Mouse (Mus musculus) cerebellum, adult 2 months (tissue): ENCODE data around the gene Grik1. TPM values are rescaled to one million over a fixed set of nuclear protein-coding genes. Genes with fewer than 3 reads are reported as not detected.

Experiments
- DNase-seq, 2 experiments: peaks; one replicate each; pipeline ENCODE4 v3.0.0; 2021
- H3K27ac ChIP-seq: fragments of 200-500 bp; 2 replicates; pipeline ENCODE4 v1.5.1; 2012; ENCODE audit warnings: low read length, control low read depth, inconsistent platforms; ENCODE audit not compliant: insufficient read depth
- H3K27me3 ChIP-seq: fragments of 200-500 bp; 2 replicates; pipeline ENCODE4 v1.6.1; 2012; ENCODE audit warnings: inconsistent platforms, mild to moderate bottlenecking, low read length, moderate library complexity; ENCODE audit not compliant: control insufficient read depth, insufficient read depth
- H3K4me1 ChIP-seq: fragments of 200-500 bp; 2 replicates; pipeline ENCODE4 v1.6.1; 2011; ENCODE audit warnings: low read length; ENCODE audit not compliant: control insufficient read depth, insufficient read depth
- H3K4me3 ChIP-seq: fragments of 200-500 bp; replicated peaks from 2 replicates; pipeline ENCODE3; 2011; ENCODE audit warnings: mild to moderate bottlenecking, low read depth, low read length, control low read depth; ENCODE audit not compliant: insufficient read depth
- CTCF ChIP-seq: fragments of 200-500 bp; IDR thresholded peaks from 2 replicates; pipeline ENCODE4 v1.5.1; 2011; ENCODE audit warnings: low read depth, mild to moderate bottlenecking, control low read depth, low read length, moderate library complexity, borderline replicate concordance; ENCODE audit not compliant: insufficient read depth
- POLR2A ChIP-seq: fragments of 200-500 bp; IDR thresholded peaks from 2 replicates; pipeline ENCODE4 v1.6.1; 2011; ENCODE audit warnings: low read length, control low read depth, borderline replicate concordance; ENCODE audit not compliant: insufficient read depth
- WGBS: fragments of 180-500 bp; shearing (Covaris S2); methylation state at CpG from one replicate; pipeline ENCODE4 v1.1.7; 2018; 5-methylcytosine and 5-hydroxymethylcytosine counted together
- polyA plus RNA-seq: library from polyadenylated mRNA; depleted of rRNA; stranded (reverse); fragments of >200 nt; gene quantifications from 2 replicates; pipeline ENCODE4 v1.2.3, GENCODE M21; 2012

The Grik1 gene
- polyA plus RNA-seq, 1 experiment = 16.8 TPM

DNA sequence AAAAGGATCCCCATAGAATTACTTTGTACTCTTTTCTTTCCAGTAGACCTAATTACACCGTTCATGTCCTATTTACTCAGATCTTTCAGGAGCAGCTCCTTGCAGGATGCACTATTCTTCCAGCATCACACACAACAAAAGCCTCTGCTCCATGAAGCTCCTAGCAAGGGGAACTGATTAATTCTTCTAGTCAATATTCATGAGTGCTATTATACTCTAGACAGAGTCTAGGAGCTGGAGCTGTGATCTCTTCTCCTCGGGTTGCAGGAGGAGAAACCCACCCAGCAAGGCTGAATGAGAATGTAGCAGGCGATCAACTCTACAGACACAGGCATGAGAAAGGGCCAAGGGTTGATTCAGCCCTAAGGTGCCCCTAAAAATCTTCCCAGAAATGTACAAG, 40.2 kb downstream of the Grik1 start:
- DNase-seq = no peak

DNA sequence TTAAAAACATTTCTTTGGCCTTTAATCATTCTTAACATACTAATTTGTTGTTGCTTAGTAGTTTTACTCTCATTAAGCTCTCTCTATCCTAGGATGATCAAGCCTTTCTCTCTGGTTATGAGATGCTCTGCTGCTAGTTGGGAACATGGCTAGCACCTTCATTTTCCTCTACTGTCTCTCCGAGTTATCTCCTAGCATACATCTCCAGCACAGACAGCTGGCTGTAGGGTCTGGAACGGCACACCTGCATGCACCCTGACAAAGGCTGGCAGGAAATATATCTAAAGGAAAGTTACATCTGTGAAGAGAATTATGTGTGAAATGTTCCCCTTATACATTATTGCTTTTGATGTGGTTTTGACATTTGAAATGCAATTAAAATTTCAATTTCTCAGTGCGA, 42.5 kb downstream of the Grik1 start:
- Histone ChIP-seq H3K27me3 (no peaks in the 10 kb centered on the region; the same call in 1 of the 2 replicates), H3K27ac (no peak overlapping the region), H3K4me1 (no peaks in the 10 kb centered on the region), H3K4me3 (no peak overlapping the region)
- no peak for DNase-seq
- TF ChIP-seq CTCF (no peak), POLR2A (no peak)
- WGBS = 90% methylated on average over 3 of the region's 3 CpGs

More for the DNA sequence above, 40.2 kb downstream of the Grik1 start:
- Histone ChIP-seq H3K4me3 (no peak overlapping the region), H3K27ac (no peak overlapping the region), H3K4me1 (no peaks in the 10 kb centered on the region), H3K27me3 (no peaks in the 10 kb centered on the region; the same call in 1 of the 2 replicates)
- WGBS = 36% methylated on average over 3 of the region's 3 CpGs
- TF ChIP-seq POLR2A (no peak), CTCF (no peak)

DNA sequence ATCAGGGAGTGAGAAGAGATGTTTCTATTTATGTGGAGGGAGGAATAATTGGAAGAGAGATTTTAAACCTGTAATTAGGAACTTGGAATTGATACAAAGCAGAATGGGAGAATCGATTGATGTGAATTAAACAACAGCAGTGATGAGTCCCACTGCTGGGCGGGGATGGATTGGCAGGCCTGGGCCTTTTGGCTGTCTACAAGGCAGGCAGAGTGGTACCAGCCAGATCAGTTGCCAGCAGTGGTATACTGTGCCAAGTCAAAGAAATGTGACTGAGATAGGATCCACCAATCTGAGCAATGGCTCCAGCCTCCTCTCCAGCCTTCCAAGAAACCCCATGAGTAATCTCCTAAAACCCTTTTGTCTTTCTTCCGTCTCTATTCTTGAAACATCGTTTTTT, 45.4 kb downstream of the Grik1 start:
- DNase-seq = no peak
- 17% methylated on average over 4 of the region's 4 CpGs for WGBS
- Histone ChIP-seq H3K4me1 (no peaks in the 10 kb centered on the region), H3K4me3 (no peak overlapping the region), H3K27ac (no peak overlapping the region), H3K27me3 (no peaks in the 10 kb centered on the region; the same call in 1 of the 2 replicates)
- TF ChIP-seq CTCF = no peak
- TF ChIP-seq POLR2A = no peak

DNA sequence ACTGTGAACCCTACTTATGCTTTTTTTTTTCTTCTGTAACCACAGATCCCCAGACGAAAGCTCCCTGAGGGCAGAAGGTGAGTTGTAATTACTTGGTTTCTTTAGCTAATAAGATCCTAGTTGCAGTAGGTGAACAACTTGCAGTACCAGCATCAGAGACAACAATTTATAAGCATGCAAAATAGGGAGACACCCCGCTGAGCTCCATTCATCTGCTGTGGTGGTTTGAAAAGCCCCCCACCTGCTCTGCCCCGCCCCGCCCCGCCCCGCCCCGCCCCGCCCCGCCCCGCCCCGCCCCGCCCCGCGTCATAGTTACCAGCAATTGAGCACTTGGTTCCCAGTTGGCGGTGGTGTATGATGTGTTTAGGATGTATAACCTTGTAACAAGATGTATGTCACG, 64.4 kb downstream of the Grik1 start:
- Histone ChIP-seq H3K27ac (no peak overlapping the region), H3K4me3 (no peak overlapping the region), H3K27me3 (no peaks in the 10 kb centered on the region), H3K4me1 (no peaks in the 10 kb centered on the region)
- DNase-seq = no peak
- TF ChIP-seq CTCF (no peak), POLR2A (no peak)
- 49% methylated on average over 16 of the region's 16 CpGs for WGBS

DNA sequence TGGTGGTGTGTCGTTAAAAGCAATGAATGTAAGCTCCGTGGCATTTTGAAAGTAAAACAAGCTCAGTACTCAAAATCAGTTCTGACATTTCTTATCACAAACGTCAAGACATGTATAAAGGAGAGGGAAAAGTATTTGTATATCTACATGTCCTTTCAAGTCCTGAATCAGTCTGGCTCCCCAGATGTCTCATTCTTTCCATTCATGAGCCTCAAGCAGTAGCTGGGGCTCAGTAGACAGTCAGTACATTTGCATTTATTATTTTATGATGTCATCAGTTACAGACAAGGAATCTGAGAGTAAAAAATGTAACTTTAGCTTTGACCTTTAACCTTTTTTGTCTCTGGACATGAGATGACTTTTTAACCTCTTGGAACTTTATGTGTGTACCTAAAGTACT, 68.1 kb downstream of the Grik1 start:
- no peaks in the 10 kb centered on the region for H3K4me1 ChIP-seq
- no peaks in the 10 kb centered on the region for H3K27me3 ChIP-seq
- TF ChIP-seq CTCF = no peak
- TF ChIP-seq POLR2A = no peak
- no peak for DNase-seq
- no peak overlapping the region for H3K4me3 ChIP-seq
- H3K27ac ChIP-seq = no peak overlapping the region
- WGBS = 73% methylated on average over 3 of the region's 3 CpGs

DNA sequence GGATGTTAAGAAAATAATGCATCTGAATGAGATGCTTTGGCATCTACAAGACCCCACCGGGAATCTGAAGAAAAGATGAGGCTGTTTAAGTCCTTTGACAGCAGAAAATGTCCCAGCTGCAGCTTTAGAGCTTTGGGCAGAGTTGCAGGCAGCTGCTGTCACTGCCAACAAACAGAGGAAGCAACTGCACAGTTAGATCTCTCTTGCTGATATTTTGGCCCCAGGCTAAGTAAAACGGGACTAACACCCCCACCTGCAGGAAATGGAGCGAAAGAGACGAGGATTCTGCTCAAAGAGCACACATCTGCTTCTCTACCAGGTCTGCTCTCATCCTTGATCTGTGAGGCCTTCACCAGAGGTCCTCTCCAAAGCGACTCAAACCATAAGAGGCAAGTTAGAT, 77.5 kb downstream of the Grik1 start:
- WGBS = 50% methylated on average over 5 of the region's 5 CpGs
- H3K27ac ChIP-seq = no peak overlapping the region
- no peak for DNase-seq
- H3K4me1 ChIP-seq = no peaks in the 10 kb centered on the region
- TF ChIP-seq CTCF (no peak), POLR2A (no peak)
- H3K27me3 ChIP-seq = no peaks in the 10 kb centered on the region
- no peak overlapping the region for H3K4me3 ChIP-seq

DNA sequence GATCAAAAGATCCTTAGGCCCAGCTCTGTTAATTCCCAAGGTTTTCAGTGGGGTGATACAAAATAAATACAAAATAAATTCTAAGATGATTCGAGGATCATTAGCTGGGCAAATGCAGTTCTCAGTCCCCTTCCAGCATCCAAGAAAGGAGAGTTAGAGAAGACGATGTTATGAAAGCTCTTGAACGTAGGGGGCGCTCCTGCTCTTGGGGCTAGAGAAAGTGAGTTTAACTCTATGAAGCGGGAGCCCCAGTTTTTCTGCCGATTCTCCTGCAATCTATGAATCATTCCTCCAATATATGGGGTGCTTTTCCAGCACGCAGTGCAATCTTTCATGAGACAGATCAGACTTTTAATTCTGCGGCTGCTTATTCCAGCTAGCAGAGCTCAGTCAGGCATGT, 78.2 kb downstream of the Grik1 start:
- Histone ChIP-seq H3K4me3 (no peak overlapping the region), H3K4me1 (no peaks in the 10 kb centered on the region), H3K27ac (no peak overlapping the region), H3K27me3 (no peaks in the 10 kb centered on the region)
- WGBS = 67% methylated on average over 8 of the region's 8 CpGs
- no peak for DNase-seq
- TF ChIP-seq POLR2A (no peak), CTCF (no peak)

DNA sequence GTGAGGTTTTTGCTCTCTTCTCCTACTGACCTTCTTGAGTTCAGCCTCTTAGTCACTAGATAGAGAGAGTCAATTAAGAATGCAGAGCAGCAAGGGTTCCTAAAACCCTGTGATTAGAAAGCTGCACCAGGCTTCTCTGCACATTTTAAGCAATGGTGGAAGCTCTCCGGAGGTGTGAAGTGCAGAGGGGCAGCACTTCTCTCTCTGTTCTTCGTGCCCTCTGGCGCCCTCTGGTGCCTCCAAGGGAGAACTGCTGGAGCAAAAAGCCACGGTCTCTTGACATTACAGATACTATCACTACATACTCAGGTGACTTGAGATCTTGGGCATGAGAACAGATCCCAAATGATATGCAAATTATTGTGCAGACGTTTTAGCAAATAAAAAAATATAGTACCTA, 85.7 kb downstream of the Grik1 start:
- no peaks in the 10 kb centered on the region for H3K27me3 ChIP-seq
- H3K27ac ChIP-seq = no peak overlapping the region
- peak; percentile 82 for TF ChIP-seq CTCF
- TF ChIP-seq POLR2A = no peak
- no peaks in the 10 kb centered on the region for H3K4me1 ChIP-seq
- DNase-seq = peak; percentile 33 to 47
- H3K4me3 ChIP-seq = no peak overlapping the region
- 4% methylated on average over 5 of the region's 5 CpGs for WGBS

DNA sequence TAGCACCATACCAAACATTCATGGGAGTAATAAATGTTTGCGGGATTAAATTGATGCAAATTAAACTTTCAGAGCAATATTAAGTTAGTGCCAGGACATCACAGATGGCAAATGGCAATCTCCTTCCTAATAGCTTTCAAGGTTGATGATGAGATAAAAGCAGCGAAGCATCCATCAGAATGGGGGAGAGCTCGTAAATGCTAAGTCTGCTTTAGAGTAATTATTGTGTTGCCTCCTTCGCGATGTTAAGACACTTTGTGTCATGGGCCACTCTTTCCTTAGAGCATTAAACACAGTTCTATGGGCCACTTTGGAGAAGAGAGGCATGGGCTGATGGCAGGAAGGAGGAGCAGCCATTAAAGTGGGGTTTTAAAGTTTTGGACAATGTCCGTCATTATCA, 86.1 kb downstream of the Grik1 start:
- H3K4me3 ChIP-seq = no peak overlapping the region
- no peaks in the 10 kb centered on the region for H3K27me3 ChIP-seq
- H3K27ac ChIP-seq = no peak overlapping the region
- DNase-seq = no peak
- TF ChIP-seq CTCF (no peak), POLR2A (no peak)
- 61% methylated on average over 6 of the region's 6 CpGs for WGBS
- H3K4me1 ChIP-seq = no peaks in the 10 kb centered on the region
